Mouse (Mus musculus): ENCODE results near the gene Slc17a9. TPM values are rescaled to one million over a fixed set of nuclear protein-coding genes. Genes with fewer than 3 reads are reported as not detected.

Gene Slc17a9
- total RNA-seq, 1 experiment from 2014 or later = 7.3 TPM

DNA sequence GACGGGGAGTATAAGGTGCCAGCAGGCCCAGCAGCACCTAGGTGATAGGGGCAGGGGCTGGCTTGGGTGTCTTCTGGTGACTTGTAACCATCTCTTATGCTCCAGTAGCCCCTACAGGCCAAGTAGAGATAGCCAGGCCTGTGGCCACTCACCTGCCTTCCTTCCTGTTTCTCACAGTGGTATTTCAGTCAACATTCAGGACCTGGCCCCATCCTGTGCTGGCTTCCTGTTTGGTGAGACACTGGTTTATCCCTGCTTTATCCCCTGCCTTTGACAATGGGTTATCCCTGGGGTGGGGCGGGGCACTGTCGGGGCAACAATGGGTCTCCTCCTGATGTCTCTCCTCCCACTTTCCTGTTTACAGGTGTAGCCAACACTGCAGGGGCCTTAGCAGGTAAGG, 15.3 kb downstream of the Slc17a9 start:
- ATAC-seq (replicated peaks in 1 of 2; ENCODE audit: insufficient read depth in 1 of 2, low FRiP score in 2 of 2, low TSS enrichment in 1 of 2, low read depth in 1 of 2, poor library complexity in 2 of 2, severe bottlenecking in 2 of 2) = peak; percentile 30 to 48; a peak in 2 of 4 replicates

DNA sequence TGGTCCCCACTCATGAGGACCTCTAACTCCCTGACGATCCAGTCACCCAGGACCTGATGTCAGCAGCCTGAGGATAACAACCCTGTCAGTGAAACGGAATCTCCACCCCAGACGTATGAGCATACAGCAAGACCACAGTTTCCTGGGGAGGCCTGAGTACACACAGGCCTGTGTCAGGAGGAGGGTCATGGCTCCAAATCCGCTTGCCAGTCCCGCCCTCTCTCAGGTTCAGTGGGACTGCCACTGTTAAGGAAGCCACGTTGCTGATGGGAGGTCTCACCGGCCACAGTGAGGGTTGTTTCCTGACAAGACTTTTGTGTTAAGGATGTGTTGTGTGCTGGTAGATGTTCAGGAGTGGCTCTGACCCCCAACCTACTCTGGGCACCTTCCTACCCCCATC, 16.4 kb downstream of the Slc17a9 start:
- no peak for ATAC-seq (replicated peaks in 1 of 2; ENCODE audit: insufficient read depth in 1 of 2, low FRiP score in 2 of 2, low TSS enrichment in 1 of 2, low read depth in 1 of 2, poor library complexity in 2 of 2, severe bottlenecking in 2 of 2)

- no peak for ATAC-seq (replicated peaks in 1 of 2; ENCODE audit: insufficient read depth in 1 of 2, low FRiP score in 2 of 2, low TSS enrichment in 1 of 2, low read depth in 1 of 2, poor library complexity in 2 of 2, severe bottlenecking in 2 of 2)
These were observed 17.8 kb downstream of the Slc17a9 start for GRCm38 (mm10) chr2:180742820-180743219.

- no peak for ATAC-seq (replicated peaks in 1 of 2; ENCODE audit: insufficient read depth in 1 of 2, low FRiP score in 2 of 2, low TSS enrichment in 1 of 2, low read depth in 1 of 2, poor library complexity in 2 of 2, severe bottlenecking in 2 of 2)
These were observed 18.3 kb downstream of the Slc17a9 start for GRCm38 (mm10) chr2:180743321-180743720.

GRCm38 (mm10) chr2:180745248-180745927, 20.3 kb downstream of the Slc17a9 start:
- ATAC-seq (replicated peaks in 1 of 2; ENCODE audit: insufficient read depth in 1 of 2, low FRiP score in 2 of 2, low TSS enrichment in 1 of 2, low read depth in 1 of 2, poor library complexity in 2 of 2, severe bottlenecking in 2 of 2) = peak; percentile 90 to 96

- no peak for ATAC-seq (replicated peaks in 1 of 2; ENCODE audit: insufficient read depth in 1 of 2, low FRiP score in 2 of 2, low TSS enrichment in 1 of 2, low read depth in 1 of 2, poor library complexity in 2 of 2, severe bottlenecking in 2 of 2)
These were observed 21.6 kb downstream of the Slc17a9 start for GRCm38 (mm10) chr2:180746569-180747192.

- ATAC-seq (replicated peaks in 1 of 2; ENCODE audit: insufficient read depth in 1 of 2, low FRiP score in 2 of 2, low TSS enrichment in 1 of 2, low read depth in 1 of 2, poor library complexity in 2 of 2, severe bottlenecking in 2 of 2) = no peak
These were observed 23.8 kb downstream of the Slc17a9 start for GRCm38 (mm10) chr2:180748904-180749303.

DNA sequence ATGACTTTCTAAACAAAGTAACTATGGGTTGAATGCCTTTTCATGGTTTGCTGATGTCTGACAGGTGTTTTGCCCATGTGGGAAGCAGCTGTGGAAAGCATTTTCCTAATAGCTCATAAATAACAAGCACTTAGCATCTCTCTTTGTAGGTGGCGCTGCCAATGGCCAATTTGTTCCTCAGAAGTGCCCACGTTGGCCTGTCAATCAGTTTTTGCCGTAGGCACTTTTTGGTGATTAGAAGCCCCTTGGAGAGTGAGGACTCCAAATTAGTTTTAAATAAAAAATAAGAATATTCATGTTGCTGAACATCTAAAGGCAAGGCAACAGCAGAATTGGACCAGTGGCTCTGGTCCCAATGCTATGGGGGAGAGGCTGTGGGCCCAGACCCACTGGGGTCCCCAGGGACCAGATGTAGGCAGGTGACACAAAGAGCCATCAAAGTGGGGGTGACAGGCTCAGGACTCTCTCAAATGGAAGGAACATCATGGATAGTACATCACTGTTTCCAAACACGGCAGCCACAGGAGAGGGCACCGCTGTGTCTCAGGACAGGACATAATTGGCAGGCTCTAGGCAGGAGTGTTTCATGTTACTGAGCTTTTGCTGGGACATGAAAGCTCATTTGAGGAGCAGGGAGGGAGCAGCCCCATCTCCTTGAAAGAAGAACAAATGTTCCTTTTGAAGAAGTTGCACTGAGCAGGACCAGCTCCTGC, 30.1 kb downstream of the Slc17a9 start:
- ATAC-seq (replicated peaks in 1 of 2; ENCODE audit: insufficient read depth in 1 of 2, low FRiP score in 2 of 2, low TSS enrichment in 1 of 2, low read depth in 1 of 2, poor library complexity in 2 of 2, severe bottlenecking in 2 of 2) = no peak

- peak; percentile 32 to 56; a peak in 1 of 4 replicates for ATAC-seq (replicated peaks in 1 of 2; ENCODE audit: insufficient read depth in 1 of 2, low FRiP score in 2 of 2, low TSS enrichment in 1 of 2, low read depth in 1 of 2, poor library complexity in 2 of 2, severe bottlenecking in 2 of 2)
These were observed 30.8 kb downstream of the Slc17a9 start for GRCm38 (mm10) chr2:180755896-180756295.

GRCm38 (mm10) chr2:180756786-180757185, 31.7 kb downstream of the Slc17a9 start:
- no peak for ATAC-seq (replicated peaks in 1 of 2; ENCODE audit: insufficient read depth in 1 of 2, low FRiP score in 2 of 2, low TSS enrichment in 1 of 2, low read depth in 1 of 2, poor library complexity in 2 of 2, severe bottlenecking in 2 of 2)

- no peak for ATAC-seq (replicated peaks in 1 of 2; ENCODE audit: insufficient read depth in 1 of 2, low FRiP score in 2 of 2, low TSS enrichment in 1 of 2, low read depth in 1 of 2, poor library complexity in 2 of 2, severe bottlenecking in 2 of 2)
These were observed 33.6 kb downstream of the Slc17a9 start for GRCm38 (mm10) chr2:180758513-180759263.

DNA sequence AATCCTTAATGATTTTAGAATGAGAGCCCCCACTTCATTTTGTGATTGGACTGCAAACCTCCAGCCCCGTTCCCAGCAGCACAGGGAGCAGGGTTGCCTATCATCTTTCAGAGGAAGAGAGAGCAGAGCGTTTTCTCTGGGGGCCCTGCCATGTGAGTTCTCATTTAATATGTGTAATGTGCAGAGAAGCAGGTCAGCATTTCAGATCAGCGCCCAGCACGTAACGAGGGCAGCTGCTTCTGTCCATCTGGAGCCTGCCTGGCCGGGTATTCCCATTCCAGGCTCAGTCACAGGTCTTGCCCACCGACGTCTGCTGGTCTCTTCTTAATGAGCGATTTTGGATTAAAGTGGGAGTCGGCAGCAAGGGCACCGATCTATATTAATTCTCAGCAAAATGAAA, 39.9 kb downstream of the Slc17a9 start:
- no peak for ATAC-seq (replicated peaks in 1 of 2; ENCODE audit: insufficient read depth in 1 of 2, low FRiP score in 2 of 2, low TSS enrichment in 1 of 2, low read depth in 1 of 2, poor library complexity in 2 of 2, severe bottlenecking in 2 of 2)

GRCm38 (mm10) chr2:180765713-180766112, 40.6 kb downstream of the Slc17a9 start:
- ATAC-seq (replicated peaks in 1 of 2; ENCODE audit: insufficient read depth in 1 of 2, low FRiP score in 2 of 2, low TSS enrichment in 1 of 2, low read depth in 1 of 2, poor library complexity in 2 of 2, severe bottlenecking in 2 of 2) = no peak

- ATAC-seq (replicated peaks in 1 of 2; ENCODE audit: insufficient read depth in 1 of 2, low FRiP score in 2 of 2, low TSS enrichment in 1 of 2, low read depth in 1 of 2, poor library complexity in 2 of 2, severe bottlenecking in 2 of 2) = no peak
These were observed 50.2 kb downstream of the Slc17a9 start for GRCm38 (mm10) chr2:180775223-180775622.

GRCm38 (mm10) chr2:180775641-180776040, 50.6 kb downstream of the Slc17a9 start:
- no peak for ATAC-seq (replicated peaks in 1 of 2; ENCODE audit: insufficient read depth in 1 of 2, low FRiP score in 2 of 2, low TSS enrichment in 1 of 2, low read depth in 1 of 2, poor library complexity in 2 of 2, severe bottlenecking in 2 of 2)

- no peak for ATAC-seq (replicated peaks in 1 of 2; ENCODE audit: insufficient read depth in 1 of 2, low FRiP score in 2 of 2, low TSS enrichment in 1 of 2, low read depth in 1 of 2, poor library complexity in 2 of 2, severe bottlenecking in 2 of 2)
These were observed 51.7 kb downstream of the Slc17a9 start, which contains the start of gene Bhlhe23 for GRCm38 (mm10) chr2:180776793-180777192. Gene Bhlhe23, minus strand, starts transcription at chr2:180776900.

- ATAC-seq (replicated peaks in 1 of 2; ENCODE audit: insufficient read depth in 1 of 2, low FRiP score in 2 of 2, low TSS enrichment in 1 of 2, low read depth in 1 of 2, poor library complexity in 2 of 2, severe bottlenecking in 2 of 2) = peak; percentile 74 to 76; a peak in 3 of 4 replicates
These were observed 54.4 kb downstream of the Slc17a9 start for GRCm38 (mm10) chr2:180779226-180780104.
